Mouse (Mus musculus) heart, embryonic 13.5 days (tissue): ENCODE data around the gene Slc18a2. TPM values are rescaled to one million over a fixed set of nuclear protein-coding genes. Genes with fewer than 3 reads are reported as not detected.

Experiments
- ATAC-seq: fragments of 200-750 bp; cut with Nextera tagmentation; 2 replicates; pipeline ENCODE4 v1.8.0; 2017; ENCODE audit warnings: moderate TSS enrichment; ENCODE audit not compliant: insufficient number of reproducible peaks, low FRiP score, low TSS enrichment; ENCODE audit errors: extremely low read depth
- H3K27ac ChIP-seq: fragments of 300-500 bp; sonication (generic); replicated peaks from 2 replicates; pipeline ENCODE4 v1.5.1; 2015; ENCODE audit warnings: moderate library complexity, mild to moderate bottlenecking, inconsistent platforms
- H3K27me3 ChIP-seq: fragments of 300-500 bp; sonication (generic); replicated peaks from 2 replicates; pipeline ENCODE4 v1.6.1; 2015; ENCODE audit warnings: mild to moderate bottlenecking, inconsistent platforms
- H3K36me3 ChIP-seq: fragments of 300-500 bp; sonication (generic); 2 replicates; pipeline ENCODE4 v1.6.1; 2015; ENCODE audit warnings: mild to moderate bottlenecking, inconsistent platforms
- H3K4me1 ChIP-seq: fragments of 300-500 bp; sonication (generic); 2 replicates; pipeline ENCODE4 v1.6.1; 2015; ENCODE audit warnings: inconsistent platforms
- H3K4me2 ChIP-seq: fragments of 300-500 bp; sonication (generic); 2 replicates; pipeline ENCODE4 v1.6.1; 2015; ENCODE audit warnings: inconsistent platforms, mild to moderate bottlenecking, moderate library complexity
- H3K4me3 ChIP-seq: fragments of 300-500 bp; sonication (generic); 2 replicates; pipeline ENCODE4 v1.5.1; 2015; ENCODE audit warnings: moderate library complexity, mild to moderate bottlenecking, inconsistent platforms
- H3K9ac ChIP-seq: fragments of 300-500 bp; sonication (generic); 2 replicates; pipeline ENCODE4 v1.6.1; 2015; ENCODE audit warnings: inconsistent platforms, mild to moderate bottlenecking, moderate library complexity
- H3K9me3 ChIP-seq: fragments of 300-500 bp; sonication (generic); 2 replicates; pipeline ENCODE4 v1.6.1; 2016; ENCODE audit warnings: inconsistent platforms
- WGBS: fragments of 180-500 bp; shearing (Covaris S2); methylation state at CpG from one replicate; pipeline ENCODE4 v1.1.7; 2015; ENCODE audit warnings: mixed read lengths; 5-methylcytosine and 5-hydroxymethylcytosine counted together
- polyA plus RNA-seq: library from polyadenylated mRNA; unstranded; fragments of >200 nt; fragmentation: Nextera tagmentation; extraction: Ambion mirVana; gene quantifications from 2 replicates; pipeline ENCODE4 v1.2.1, GENCODE M21; 2015

Gene Slc18a2
- polyA plus RNA-seq, 1 experiment from 2014 or later: 10.4 TPM

DNA sequence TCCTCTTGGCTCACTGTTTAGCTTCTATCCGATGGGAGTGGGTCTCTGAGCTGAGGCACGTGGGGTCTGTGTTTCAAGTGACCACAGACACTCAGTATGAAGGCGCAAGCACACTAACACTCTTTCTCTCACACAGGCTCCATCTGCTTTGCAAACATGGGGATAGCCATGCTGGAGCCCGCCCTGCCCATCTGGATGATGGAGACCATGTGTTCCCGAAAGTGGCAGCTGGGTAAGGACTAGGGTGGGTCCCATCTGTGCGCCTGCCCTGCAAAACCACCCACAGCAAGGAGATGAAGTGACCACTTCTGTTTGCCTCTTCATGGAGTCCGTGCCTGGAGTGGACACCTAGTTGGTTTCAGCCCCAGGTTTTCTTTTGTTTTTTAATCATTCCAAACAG lies 15.7 kb downstream of the Slc18a2 start:
- Histone ChIP-seq H3K36me3 (peaks cover 11% of the 10 kb centered on the region), H3K27ac (no peak overlapping the region), H3K9ac (no peak overlapping the region), H3K9me3 (peaks cover 6% of the 10 kb centered on the region), H3K4me2 (no peak overlapping the region), H3K4me1 (0 out of 2 replicates have a peak, but pooled peaks cover 5% of the 10 kb centered on the region), H3K4me3 (no peak overlapping the region), H3K27me3 (no peaks in the 10 kb centered on the region)
- ATAC-seq: no peak
- 83% methylated on average over 7 of the region's 7 CpGs for WGBS

DNA sequence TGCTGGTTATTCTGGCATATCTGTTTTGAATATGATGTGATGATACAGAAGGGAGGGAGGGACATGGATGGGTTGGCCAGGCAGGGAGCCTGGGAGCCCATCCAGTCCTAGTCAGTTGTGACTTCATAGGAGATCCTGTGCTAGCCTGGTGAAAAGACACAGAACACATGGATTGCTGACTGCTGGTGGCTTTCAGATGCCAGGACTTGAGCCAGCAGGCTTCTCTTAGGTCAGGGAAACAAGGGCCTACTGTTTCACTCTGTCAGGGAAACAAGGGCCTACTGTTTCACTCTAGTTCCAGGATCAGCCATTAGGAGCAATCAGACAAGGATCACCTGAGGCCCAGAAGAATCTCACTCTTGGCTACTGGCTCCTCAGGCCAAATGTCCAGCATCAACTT lies 20.1 kb downstream of the Slc18a2 start:
- ATAC-seq: no peak

DNA sequence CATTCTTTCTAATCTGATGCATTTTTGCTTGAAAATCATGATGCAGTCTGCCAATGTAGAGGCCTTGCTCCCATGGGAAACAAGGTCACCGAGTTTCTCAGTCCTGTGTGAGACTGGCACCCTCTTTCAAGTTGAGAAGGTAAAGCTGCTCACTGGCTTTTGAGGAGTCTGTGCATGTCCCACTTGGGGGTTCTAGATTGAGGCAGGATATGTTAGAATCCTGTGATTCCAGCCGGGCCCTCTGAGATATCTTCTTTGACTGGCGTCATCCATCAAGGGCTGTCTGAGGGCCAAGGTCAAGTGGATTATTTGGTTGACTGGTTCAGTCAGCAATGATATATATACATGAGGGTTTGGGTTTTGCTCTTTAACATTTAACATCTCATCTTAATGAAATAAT lies 21.3 kb downstream of the Slc18a2 start:
- H3K4me1 ChIP-seq: 0 out of 2 replicates have a peak, but pooled peaks cover 5% of the 10 kb centered on the region
- H3K9me3 ChIP-seq: peaks cover 6% of the 10 kb centered on the region
- H3K9ac ChIP-seq: no peak overlapping the region
- WGBS: 76% methylated on average over 3 of the region's 3 CpGs
- no peaks in the 10 kb centered on the region for H3K27me3 ChIP-seq
- H3K4me3 ChIP-seq: no peak overlapping the region
- no peak overlapping the region for H3K4me2 ChIP-seq
- peaks cover 23% of the 10 kb centered on the region for H3K36me3 ChIP-seq
- no peak overlapping the region for H3K27ac ChIP-seq
- ATAC-seq: no peak

More for the DNA sequence above, 20.1 kb downstream of the Slc18a2 start:
- Histone ChIP-seq H3K9me3 (peaks cover 6% of the 10 kb centered on the region), H3K9ac (no peak overlapping the region), H3K4me2 (no peak overlapping the region), H3K4me3 (no peak overlapping the region), H3K27me3 (no peaks in the 10 kb centered on the region), H3K36me3 (peaks cover 16% of the 10 kb centered on the region), H3K27ac (no peak overlapping the region), H3K4me1 (0 out of 2 replicates have a peak, but pooled peaks cover 5% of the 10 kb centered on the region)

DNA sequence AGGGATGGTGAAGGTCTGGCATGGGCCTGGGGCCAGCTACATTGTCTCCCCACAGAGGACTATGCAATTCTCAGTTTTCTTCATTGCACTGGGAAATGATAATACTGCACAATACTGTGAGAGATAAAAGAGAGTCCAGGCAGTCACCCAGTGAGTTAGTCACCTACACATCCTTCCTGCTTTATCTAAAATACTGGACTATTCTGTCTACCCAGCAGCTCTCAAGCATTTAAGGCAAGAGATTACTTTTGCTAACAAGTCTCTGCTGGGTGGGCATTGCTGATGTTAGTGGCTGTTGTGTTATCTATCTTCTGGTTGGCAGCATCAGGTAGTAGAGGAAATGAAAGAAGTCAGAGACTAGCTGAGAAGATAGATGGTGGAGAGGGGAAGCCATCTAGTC lies 28.3 kb downstream of the Slc18a2 start:
- Histone ChIP-seq H3K9me3 (no peaks in the 10 kb centered on the region), H3K36me3 (peaks cover 12% of the 10 kb centered on the region), H3K4me3 (no peak overlapping the region), H3K27ac (no peak overlapping the region), H3K9ac (no peak overlapping the region), H3K4me2 (no peak overlapping the region), H3K4me1 (peaks cover 2% of the 10 kb centered on the region; the same call in 1 of the 2 replicates), H3K27me3 (no peaks in the 10 kb centered on the region)
- ATAC-seq: no peak

DNA sequence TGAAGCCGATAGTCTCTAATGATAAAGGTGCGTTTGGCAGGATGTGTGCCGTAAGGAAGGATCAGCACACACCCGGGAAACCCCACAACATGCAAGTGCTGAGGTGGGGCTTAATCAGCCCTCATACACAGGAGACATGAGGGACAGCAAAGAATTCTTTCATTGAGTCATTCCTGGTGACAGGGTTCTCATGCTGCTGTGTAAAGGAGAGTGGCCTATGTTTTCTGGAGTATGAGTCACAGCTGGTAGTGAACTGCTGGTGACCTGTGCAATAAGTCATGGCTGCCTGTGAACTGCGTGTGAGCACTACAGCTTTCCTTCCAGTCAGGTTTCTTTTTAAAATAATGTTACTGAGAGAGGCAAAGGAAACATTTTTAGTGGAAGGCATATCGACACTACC lies 29.1 kb downstream of the Slc18a2 start:
- Histone ChIP-seq H3K4me2 (no peak overlapping the region), H3K4me1 (peaks cover 2% of the 10 kb centered on the region; the same call in 1 of the 2 replicates), H3K36me3 (peaks cover 16% of the 10 kb centered on the region), H3K27me3 (no peaks in the 10 kb centered on the region), H3K9me3 (no peaks in the 10 kb centered on the region), H3K9ac (no peak overlapping the region), H3K4me3 (no peak overlapping the region), H3K27ac (no peak overlapping the region)
- ATAC-seq: no peak
- WGBS: 81% methylated on average over 6 of the region's 6 CpGs

DNA sequence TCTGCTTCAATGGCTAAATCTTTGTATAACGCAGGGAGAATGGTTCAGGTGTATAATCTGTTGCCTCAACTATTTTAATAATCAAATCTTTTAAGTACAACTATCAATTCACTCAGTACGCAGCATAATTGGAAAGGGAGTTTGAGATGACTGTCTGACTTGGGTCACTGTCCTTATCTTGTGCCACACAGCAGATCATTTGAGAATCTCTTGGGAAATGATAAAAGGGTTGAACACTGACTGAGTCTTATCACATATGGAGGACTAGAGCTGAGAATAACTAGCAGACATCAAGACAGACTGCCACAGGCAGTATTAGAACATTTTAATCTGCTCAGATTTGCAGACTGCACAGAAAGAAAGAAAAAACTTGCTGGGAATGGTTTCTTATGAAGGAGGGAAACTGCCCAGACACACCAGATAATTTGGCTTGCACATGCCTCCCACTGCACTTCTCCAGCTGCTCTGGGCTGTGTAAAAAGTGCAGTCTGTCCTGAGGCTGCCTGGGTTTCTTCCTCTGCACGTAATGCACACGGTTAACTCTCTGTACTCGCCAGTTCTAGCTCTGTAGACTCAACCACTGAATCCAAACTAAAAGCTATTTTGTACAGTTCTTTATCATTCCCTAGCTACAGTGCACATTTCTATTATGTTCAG lies 31.6 kb downstream of the Slc18a2 start:
- 77% methylated on average over 5 of the region's 5 CpGs for whole genome bisulfite sequencing
- Histone ChIP-seq H3K9ac (no peak overlapping the region), H3K4me3 (no peak overlapping the region), H3K27me3 (no peaks in the 10 kb centered on the region), H3K4me2 (no peak overlapping the region), H3K36me3 (peaks cover 8% of the 10 kb centered on the region; the same call in 1 of the 2 replicates), H3K9me3 (no peaks in the 10 kb centered on the region), H3K27ac (no peak overlapping the region), H3K4me1 (peaks cover 2% of the 10 kb centered on the region; the same call in 1 of the 2 replicates)
- ATAC-seq: no peak

DNA sequence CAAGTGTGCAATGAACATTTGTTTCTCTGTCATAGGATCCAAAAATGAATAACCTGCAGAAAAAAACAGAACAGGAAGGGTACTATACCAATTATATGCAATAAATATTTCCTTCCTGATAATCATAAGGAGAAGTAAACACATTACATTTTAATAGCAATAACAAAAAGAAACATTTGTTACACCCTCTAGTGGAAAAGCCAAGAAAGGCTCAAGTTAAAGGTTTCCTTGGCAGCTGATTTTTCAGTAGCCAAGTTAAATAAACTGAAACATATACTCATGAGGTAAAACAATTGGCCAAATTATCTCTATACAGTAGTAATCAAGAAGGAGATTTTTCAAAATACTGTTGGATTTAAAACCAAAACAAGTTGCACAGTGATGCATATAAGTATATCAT lies 54.6 kb downstream of the Slc18a2 start:
- H3K27me3 ChIP-seq: no peaks in the 10 kb centered on the region
- no peak overlapping the region for H3K27ac ChIP-seq
- H3K36me3 ChIP-seq: peaks cover 10% of the 10 kb centered on the region
- no peak overlapping the region for H3K4me3 ChIP-seq
- no peak overlapping the region for H3K9ac ChIP-seq
- no peak overlapping the region for H3K4me2 ChIP-seq
- H3K4me1 ChIP-seq: 0 out of 2 replicates have a peak, but pooled peaks cover 2% of the 10 kb centered on the region
- no peak for ATAC-seq
- H3K9me3 ChIP-seq: no peaks in the 10 kb centered on the region

DNA sequence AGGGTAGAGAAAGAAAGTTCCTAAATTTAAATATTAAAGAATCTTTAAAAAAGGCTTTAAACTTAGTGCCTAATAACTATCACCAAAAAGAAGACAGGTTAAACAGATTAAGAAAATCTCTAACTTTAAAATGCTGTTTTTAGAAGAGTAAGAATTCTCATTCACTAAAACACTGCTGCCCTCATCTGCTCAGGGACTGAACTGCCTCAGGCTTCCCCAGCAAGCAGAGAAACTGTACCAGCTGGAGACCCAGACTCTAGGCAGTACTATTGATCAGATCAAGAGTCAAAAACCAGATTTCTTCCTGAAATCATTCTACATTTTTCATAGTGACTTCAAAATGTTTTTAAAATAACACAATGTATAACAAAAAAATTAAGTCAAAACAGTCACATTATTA lies 55.9 kb downstream of the Slc18a2 start:
- Histone ChIP-seq H3K4me1 (0 out of 2 replicates have a peak, but pooled peaks cover 2% of the 10 kb centered on the region), H3K27ac (no peak overlapping the region), H3K9me3 (no peaks in the 10 kb centered on the region), H3K36me3 (peaks cover 14% of the 10 kb centered on the region), H3K4me2 (no peak overlapping the region), H3K9ac (no peak overlapping the region), H3K27me3 (no peaks in the 10 kb centered on the region), H3K4me3 (no peak overlapping the region)
- no peak for ATAC-seq

DNA sequence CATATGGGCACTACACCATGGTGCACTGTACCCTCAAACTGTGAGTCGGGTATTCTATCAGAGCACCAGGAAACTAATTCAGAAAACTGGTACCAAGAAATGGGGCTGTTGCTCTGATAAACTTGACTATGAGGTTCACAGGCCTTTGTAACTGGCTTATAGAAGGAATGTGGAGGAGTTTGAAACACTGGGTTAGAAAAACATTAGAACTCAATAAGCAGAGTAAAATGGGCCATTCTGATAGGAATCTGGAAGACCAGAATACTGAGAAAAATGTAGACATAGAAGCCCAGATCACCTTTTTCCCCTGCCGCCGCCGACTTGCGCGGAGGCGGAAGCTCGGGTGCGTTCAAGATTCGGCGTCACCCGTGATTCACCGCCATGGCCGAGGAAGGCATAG lies 61.3 kb downstream of the Slc18a2 start, which contains the start of gene Rps12-ps3:
TSS of gene Rps12-ps3 (plus strand) at position 301 of the 400 bp plus-strand sequence.
- peaks cover 9% of the 10 kb centered on the region for H3K4me1 ChIP-seq

DNA sequence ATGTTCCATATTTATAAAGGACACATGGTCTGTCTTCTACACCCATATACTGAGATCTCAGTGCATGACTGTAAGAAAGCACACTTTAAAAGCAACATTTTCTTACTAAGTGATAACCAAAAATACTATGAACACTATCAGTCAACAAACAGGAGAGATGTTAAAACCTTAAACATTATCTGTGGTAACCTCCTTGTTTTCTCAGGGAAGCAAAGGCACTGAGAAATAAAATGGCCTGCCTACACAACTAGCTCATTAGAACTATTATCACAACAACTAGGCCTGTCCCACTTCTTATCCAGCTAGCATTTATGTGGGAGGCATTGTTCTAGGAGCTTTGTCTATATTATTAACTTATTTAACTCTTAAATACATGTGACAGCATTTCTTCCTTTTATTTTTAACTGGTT lies 70.1 kb downstream of the Slc18a2 start:
- H3K4me1 ChIP-seq: peaks cover 17% of the 10 kb centered on the region
- no peak for ATAC-seq

More for the DNA sequence above, 61.3 kb downstream of the Slc18a2 start, which contains the start of gene Rps12-ps3:
- H3K9ac ChIP-seq: no peak within 1 kb of the TSS
- H3K4me2 ChIP-seq: no peak within 1 kb of the TSS
- no peak within 1 kb of the TSS for H3K27ac ChIP-seq
- WGBS: 97% methylated on average over 13 of the region's 14 CpGs
- no peaks in the 10 kb centered on the region for H3K27me3 ChIP-seq
- H3K9me3 ChIP-seq: no peaks in the 10 kb centered on the region
- no peak within 1 kb of the TSS for H3K4me3 ChIP-seq
- H3K36me3 ChIP-seq: peaks cover 13% of the 10 kb centered on the region
- ATAC-seq: no peak

DNA sequence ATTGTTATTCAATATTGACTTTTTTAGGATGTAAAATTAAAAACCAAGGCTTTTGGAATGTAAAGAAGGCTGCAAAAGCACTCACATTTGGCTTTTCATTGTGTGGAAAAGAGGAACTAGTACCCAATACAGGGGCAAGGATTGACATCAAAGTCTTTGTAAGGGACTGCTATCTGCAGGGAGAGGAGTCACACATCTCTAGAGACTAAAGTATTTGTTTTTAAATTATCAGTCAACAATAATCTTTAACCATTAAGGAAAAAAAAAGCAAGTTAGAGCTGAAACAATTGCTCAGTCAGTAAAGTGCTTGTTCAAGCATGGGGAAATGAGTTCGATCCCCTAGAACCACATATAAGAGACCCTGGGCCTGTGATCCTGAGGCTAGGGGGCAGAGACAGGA lies 76.0 kb downstream of the Slc18a2 start:
- no peak for ATAC-seq
- 100% methylated on average over 1 of the region's 1 CpGs for WGBS

More for the DNA sequence above, 70.1 kb downstream of the Slc18a2 start:
- Histone ChIP-seq H3K36me3 (peaks cover 11% of the 10 kb centered on the region), H3K4me3 (no peak overlapping the region), H3K9ac (no peak overlapping the region), H3K9me3 (no peaks in the 10 kb centered on the region), H3K4me2 (no peak overlapping the region), H3K27me3 (no peaks in the 10 kb centered on the region), H3K27ac (no peak overlapping the region)

More for the DNA sequence above, 76.0 kb downstream of the Slc18a2 start:
- Histone ChIP-seq H3K9me3 (no peaks in the 10 kb centered on the region), H3K27ac (no peak overlapping the region), H3K36me3 (peaks cover 4% of the 10 kb centered on the region; the same call in 1 of the 2 replicates), H3K27me3 (no peaks in the 10 kb centered on the region), H3K9ac (no peak overlapping the region), H3K4me3 (no peak overlapping the region), H3K4me2 (no peak overlapping the region), H3K4me1 (peaks cover 45% of the 10 kb centered on the region)
